Mouse (Mus musculus) brain, embryonic 14.5 days (tissue): ENCODE results near the gene Mpv17.

ENCODE experiments used
- CTCF ChIP-seq: fragments of 200-500 bp; IDR thresholded peaks from 2 replicates; pipeline ENCODE4 v1.5.1; 2012; ENCODE audit warnings: inconsistent platforms, mild to moderate bottlenecking, moderate library complexity, borderline replicate concordance; ENCODE audit not compliant: insufficient read depth, insufficient read length; ENCODE audit errors: extremely low read depth
- POLR2A ChIP-seq: fragments of 200-500 bp; IDR thresholded peaks from 2 replicates; pipeline ENCODE4 v1.6.1; 2012; ENCODE audit warnings: mild to moderate bottlenecking, inconsistent platforms, borderline replicate concordance; ENCODE audit not compliant: poor library complexity, insufficient read depth, insufficient read length, severe bottlenecking; ENCODE audit errors: extremely low read depth

- TF ChIP-seq CTCF = no peak
- no peak for TF ChIP-seq POLR2A
These were observed 60.7 kb downstream of the Mpv17 start for GRCm38 (mm10) chr5:31093151-31094041.
